Mouse (Mus musculus) brain, embryonic 14.5 days (tissue): ENCODE measurements at regions not wholly inside any gene's neighbourhood (a gene's known extent, or its start where the extent isn't known, plus 50 kb on each side); places are given as distances from the start of the nearest gene placed in this dataset.

Source experiments
- CTCF ChIP-seq: fragments of 200-500 bp; IDR thresholded peaks from 2 replicates; pipeline ENCODE4 v1.5.1; 2012; ENCODE audit warnings: inconsistent platforms, mild to moderate bottlenecking, moderate library complexity, borderline replicate concordance; ENCODE audit not compliant: insufficient read depth, insufficient read length; ENCODE audit errors: extremely low read depth
- POLR2A ChIP-seq: fragments of 200-500 bp; IDR thresholded peaks from 2 replicates; pipeline ENCODE4 v1.6.1; 2012; ENCODE audit warnings: mild to moderate bottlenecking, inconsistent platforms, borderline replicate concordance; ENCODE audit not compliant: poor library complexity, insufficient read depth, insufficient read length, severe bottlenecking; ENCODE audit errors: extremely low read depth

DNA sequence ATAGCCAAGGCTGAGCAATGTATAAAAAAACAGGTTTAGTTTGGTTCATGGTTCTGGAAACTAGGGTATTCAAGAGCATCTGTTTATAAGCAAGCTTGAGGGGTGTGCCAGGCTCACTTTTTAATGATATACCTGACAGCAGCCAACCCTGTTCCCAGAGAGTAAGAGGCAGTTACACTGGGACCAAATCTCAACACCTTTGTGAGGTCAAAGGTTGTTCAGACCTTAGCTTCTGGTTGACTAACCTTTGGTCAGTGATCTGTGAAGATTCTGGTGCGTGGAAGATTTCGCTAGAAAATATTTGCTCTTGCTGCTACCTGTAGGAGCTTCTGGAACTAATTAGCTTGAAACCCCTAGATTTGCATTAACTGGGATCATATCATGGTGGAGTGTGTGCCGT lies 140.8 kb downstream of the Bod1 start:
- TF ChIP-seq CTCF (no peak), POLR2A (no peak)
